Mouse (Mus musculus): ENCODE data around the gene Psmc5. TPM values are rescaled to one million over a fixed set of nuclear protein-coding genes. Genes with fewer than 3 reads are reported as not detected.
A peak's percentile ranks its signal among the peaks of the same experiment; 100 is the strongest.

Gene Psmc5
- total and polyA plus RNA-seq, 2 experiments = 37.7 to 65.2 TPM

- Histone ChIP-seq H3K79me2 (ENCODE audit: control insufficient read depth, insufficient read depth, low read length) (peaks cover 15% of the 10 kb centered on the region; the same call in 1 of the 2 replicates), H3K9ac (ENCODE audit: low read depth, low read length) (peak overlapping the region; percentile 94), H3K4me1 (ENCODE audit: control insufficient read depth, insufficient read depth, low read length) (peaks cover 31% of the 10 kb centered on the region), H3K27ac (replicated peaks; ENCODE audit: insufficient read depth, low read depth, low read length) (peak overlapping the region; percentile 91), H3K27me3 (ENCODE audit: control insufficient read depth, insufficient read depth, low read length) (no peaks in the 10 kb centered on the region), H3K36me3 (ENCODE audit: control insufficient read depth, insufficient read depth, low read length) (peaks cover 8% of the 10 kb centered on the region), H3K4me3 (ENCODE audit: insufficient read depth, low read depth, low read length) (peak overlapping the region; percentile 96)
- peak; percentile 88 for DNase-seq (ENCODE audit: extremely low read depth, low read depth, low spot score)
- TF ChIP-seq POLR2A (IDR thresholded peaks at IDR 0.05; ENCODE audit: extremely low read depth, insufficient read depth, low read length) (peak; percentile 39; the same call in 1 of the 2 replicates), CTCF (IDR thresholded peaks at IDR 0.05; ENCODE audit: low read depth, low read length) (no peak)
- WGBS = 21% methylated on average over 5 of the region's 5 CpGs
These were observed 15.3 kb downstream of the Psmc5 start for GRCm38 (mm10) chr11:106271131-106271793.

GRCm38 (mm10) chr11:106271794-106272643 is 16.1 kb downstream of the Psmc5 start:
- Histone ChIP-seq H3K4me1 (ENCODE audit: control insufficient read depth, insufficient read depth, low read length) (peaks cover 32% of the 10 kb centered on the region), H3K4me3 (ENCODE audit: insufficient read depth, low read depth, low read length) (peak overlapping the region; percentile 96), H3K27ac (replicated peaks; ENCODE audit: insufficient read depth, low read depth, low read length) (peak overlapping the region; percentile 91), H3K79me2 (ENCODE audit: control insufficient read depth, insufficient read depth, low read length) (peaks cover 15% of the 10 kb centered on the region; the same call in 1 of the 2 replicates), H3K27me3 (ENCODE audit: control insufficient read depth, insufficient read depth, low read length) (no peaks in the 10 kb centered on the region), H3K36me3 (ENCODE audit: control insufficient read depth, insufficient read depth, low read length) (peaks cover under 1% of the 10 kb centered on the region; the same call in 1 of the 2 replicates), H3K9ac (ENCODE audit: low read depth, low read length) (peak overlapping the region; percentile 94)
- DNase-seq (ENCODE audit: extremely low read depth, low read depth, low spot score) = no peak
- no peak for TF ChIP-seq POLR2A (IDR thresholded peaks at IDR 0.05; ENCODE audit: extremely low read depth, insufficient read depth, low read length)
- TF ChIP-seq CTCF (IDR thresholded peaks at IDR 0.05; ENCODE audit: low read depth, low read length) = no peak
- under 1% methylated on average over 41 of the region's 41 CpGs for WGBS

- WGBS = under 1% methylated on average over 72 of the region's 72 CpGs
- TF ChIP-seq CTCF (IDR thresholded peaks at IDR 0.05; ENCODE audit: low read depth, low read length) (no peak), POLR2A (IDR thresholded peaks at IDR 0.05; ENCODE audit: extremely low read depth, insufficient read depth, low read length) (peak; percentile 90)
- H3K4me3 ChIP-seq (ENCODE audit: insufficient read depth, low read depth, low read length) = peak within 1 kb of the TSS; percentile 96
- H3K27ac ChIP-seq (replicated peaks; ENCODE audit: insufficient read depth, low read depth, low read length) = peak within 1 kb of the TSS; percentile 91
- H3K79me2 ChIP-seq (ENCODE audit: control insufficient read depth, insufficient read depth, low read length) = peaks cover 15% of the 10 kb centered on the region; the same call in 1 of the 2 replicates
- H3K27me3 ChIP-seq (ENCODE audit: control insufficient read depth, insufficient read depth, low read length) = no peaks in the 10 kb centered on the region
- peak within 1 kb of the TSS; percentile 94 for H3K9ac ChIP-seq (ENCODE audit: low read depth, low read length)
- peak; percentile 94 for DNase-seq (ENCODE audit: extremely low read depth, low read depth, low spot score)
- H3K4me1 ChIP-seq (ENCODE audit: control insufficient read depth, insufficient read depth, low read length) = peaks cover 28% of the 10 kb centered on the region
- H3K36me3 ChIP-seq (ENCODE audit: control insufficient read depth, insufficient read depth, low read length) = no peaks in the 10 kb centered on the region
These were observed 16.8 kb downstream of the Psmc5 start, which contains the start of gene Smarcd2 for GRCm38 (mm10) chr11:106272644-106273310. Gene Smarcd2 (minus strand): TSS chr11:106272972.

- DNase-seq (ENCODE audit: extremely low read depth, low read depth, low spot score) = no peak
- H3K9ac ChIP-seq (ENCODE audit: low read depth, low read length) = peak overlapping the region; percentile 63
- H3K36me3 ChIP-seq (ENCODE audit: control insufficient read depth, insufficient read depth, low read length) = no peaks in the 10 kb centered on the region
- H3K27me3 ChIP-seq (ENCODE audit: control insufficient read depth, insufficient read depth, low read length) = no peaks in the 10 kb centered on the region
- no peak for TF ChIP-seq POLR2A (IDR thresholded peaks at IDR 0.05; ENCODE audit: extremely low read depth, insufficient read depth, low read length)
- no peak for TF ChIP-seq CTCF (IDR thresholded peaks at IDR 0.05; ENCODE audit: low read depth, low read length)
- peak overlapping the region; percentile 79 for H3K27ac ChIP-seq (replicated peaks; ENCODE audit: insufficient read depth, low read depth, low read length)
- WGBS = 5% methylated on average over 16 of the region's 16 CpGs
- peak overlapping the region; percentile 55 for H3K4me3 ChIP-seq (ENCODE audit: insufficient read depth, low read depth, low read length)
- H3K4me1 ChIP-seq (ENCODE audit: control insufficient read depth, insufficient read depth, low read length) = peaks cover 24% of the 10 kb centered on the region
- peaks cover 15% of the 10 kb centered on the region; the same call in 1 of the 2 replicates for H3K79me2 ChIP-seq (ENCODE audit: control insufficient read depth, insufficient read depth, low read length)
These were observed 17.3 kb downstream of the Psmc5 start for GRCm38 (mm10) chr11:106273311-106273684.

GRCm38 (mm10) chr11:106273811-106274210 is 17.9 kb downstream of the Psmc5 start:
- H3K36me3 ChIP-seq (ENCODE audit: control insufficient read depth, insufficient read depth, low read length) = no peaks in the 10 kb centered on the region
- H3K27me3 ChIP-seq (ENCODE audit: control insufficient read depth, insufficient read depth, low read length) = no peaks in the 10 kb centered on the region
- H3K27ac ChIP-seq (replicated peaks; ENCODE audit: insufficient read depth, low read depth, low read length) = peak overlapping the region; percentile 79
- H3K9ac ChIP-seq (ENCODE audit: low read depth, low read length) = no peak overlapping the region
- DNase-seq (ENCODE audit: extremely low read depth, low read depth, low spot score) = no peak
- H3K4me1 ChIP-seq (ENCODE audit: control insufficient read depth, insufficient read depth, low read length) = peaks cover 21% of the 10 kb centered on the region
- H3K4me3 ChIP-seq (ENCODE audit: insufficient read depth, low read depth, low read length) = no peak overlapping the region
- peaks cover 15% of the 10 kb centered on the region; the same call in 1 of the 2 replicates for H3K79me2 ChIP-seq (ENCODE audit: control insufficient read depth, insufficient read depth, low read length)
- no peak for TF ChIP-seq CTCF (IDR thresholded peaks at IDR 0.05; ENCODE audit: low read depth, low read length)
- TF ChIP-seq POLR2A (IDR thresholded peaks at IDR 0.05; ENCODE audit: extremely low read depth, insufficient read depth, low read length) = no peak
- 92% methylated on average over 6 of the region's 6 CpGs for WGBS
